Mouse (Mus musculus) hindbrain, embryonic 11.5 days (tissue): ENCODE measurements around the gene Lrrc8e. TPM values are rescaled to one million over a fixed set of nuclear protein-coding genes. Genes with fewer than 3 reads are reported as not detected.

Experiments
- ATAC-seq: fragments of 200-750 bp; cut with Nextera tagmentation; 2 replicates; pipeline ENCODE4 v1.8.0; 2017; ENCODE audit warnings: mild to moderate bottlenecking, moderate TSS enrichment, moderate library complexity; ENCODE audit not compliant: low FRiP score
- DNase-seq: peaks from one replicate; pipeline ENCODE4 v3.0.0-alpha.2; 2015; ENCODE audit warnings: low spot score
- H3K27ac ChIP-seq: fragments of 300-500 bp; sonication (generic); 2 replicates; pipeline ENCODE4 v1.5.1; 2014; ENCODE audit warnings: mild to moderate bottlenecking, low read depth, low read length
- H3K27me3 ChIP-seq: fragments of 300-500 bp; sonication (generic); 2 replicates; pipeline ENCODE4 v1.6.1; 2014; ENCODE audit warnings: mild to moderate bottlenecking, low read length, moderate library complexity, mixed read lengths; ENCODE audit not compliant: control insufficient read depth, insufficient read depth
- H3K36me3 ChIP-seq: fragments of 300-500 bp; sonication (generic); 2 replicates; pipeline ENCODE4 v1.6.1; 2014; ENCODE audit warnings: mild to moderate bottlenecking, low read length, moderate library complexity, mixed read lengths; ENCODE audit not compliant: control insufficient read depth, insufficient read depth
- H3K4me1 ChIP-seq: fragments of 300-500 bp; sonication (generic); replicated peaks from 2 replicates; pipeline ENCODE4 v1.6.1; 2014; ENCODE audit warnings: low read length, mixed read lengths; ENCODE audit not compliant: control insufficient read depth, insufficient read depth
- H3K4me2 ChIP-seq: fragments of 300-500 bp; sonication (generic); replicated peaks from 2 replicates; pipeline ENCODE4 v1.6.1; 2014; ENCODE audit warnings: mild to moderate bottlenecking, low read depth, low read length
- H3K4me3 ChIP-seq: fragments of 300-500 bp; sonication (generic); 2 replicates; pipeline ENCODE4 v1.5.1; 2014; ENCODE audit warnings: low read depth, low read length
- H3K9ac ChIP-seq: fragments of 300-500 bp; sonication (generic); 2 replicates; pipeline ENCODE4 v1.6.1; 2014; ENCODE audit warnings: low read depth, low read length
- H3K9me3 ChIP-seq: fragments of 300-500 bp; sonication (generic); 2 replicates; pipeline ENCODE4 v1.6.1; 2016; ENCODE audit warnings: low read length; ENCODE audit not compliant: control insufficient read depth
- WGBS: fragments of 180-500 bp; shearing (Covaris S2); extraction: QIAGEN DNeasy Blood & Tissue Kit; methylation state at CpG from one replicate; pipeline ENCODE4 v1.1.7; 2014; 5-methylcytosine and 5-hydroxymethylcytosine counted together
- polyA plus RNA-seq: library from polyadenylated mRNA; unstranded; fragments of >200 nt; fragmentation: Nextera tagmentation; extraction: Ambion mirVana; gene quantifications from 2 replicates; pipeline ENCODE4 v1.2.1, GENCODE M21; 2014

Lrrc8e gene
- polyA plus RNA-seq, 1 experiment from 2014 or later: 0.06 TPM

- ATAC-seq: no peak
- no peaks in the 10 kb centered on the region for H3K36me3 ChIP-seq
- H3K27ac ChIP-seq: no peak overlapping the region
- DNase-seq: no peak
- H3K27me3 ChIP-seq: peaks cover 18% of the 10 kb centered on the region
- H3K4me1 ChIP-seq: no peaks in the 10 kb centered on the region; the same call in 1 of the 2 replicates
- WGBS: 50% methylated on average over 2 of the region's 2 CpGs
- no peak overlapping the region for H3K9ac ChIP-seq
- no peak overlapping the region for H3K4me2 ChIP-seq
- no peak overlapping the region for H3K4me3 ChIP-seq
- no peaks in the 10 kb centered on the region for H3K9me3 ChIP-seq
Measured at GRCm38 (mm10) chr8:4201321-4201720, 25.3 kb upstream of the Lrrc8e start.

GRCm38 (mm10) chr8:4205246-4206123, 21.1 kb upstream of the Lrrc8e start:
- Histone ChIP-seq H3K36me3 (peaks cover 7% of the 10 kb centered on the region; the same call in 1 of the 2 replicates), H3K9me3 (no peaks in the 10 kb centered on the region), H3K27ac (no peak overlapping the region), H3K4me2 (no peak overlapping the region), H3K27me3 (peaks cover 28% of the 10 kb centered on the region), H3K9ac (no peak overlapping the region), H3K4me3 (no peak overlapping the region), H3K4me1 (no peaks in the 10 kb centered on the region; the same call in none of the 2 replicates)
- WGBS: 12% methylated on average over 38 of the region's 38 CpGs
- 0 out of 2 replicates have a peak, but pooled peaks have one; percentile 1 for ATAC-seq
- DNase-seq: no peak

GRCm38 (mm10) chr8:4206182-4207015, 20.2 kb upstream of the Lrrc8e start:
- H3K4me2 ChIP-seq: no peak overlapping the region
- peak overlapping the region; percentile 19; the same call in 1 of the 2 replicates for H3K9ac ChIP-seq
- H3K4me3 ChIP-seq: no peak overlapping the region
- 10% methylated on average over 40 of the region's 44 CpGs for WGBS
- H3K27ac ChIP-seq: no peak overlapping the region
- H3K36me3 ChIP-seq: peaks cover 7% of the 10 kb centered on the region; the same call in 1 of the 2 replicates
- H3K9me3 ChIP-seq: no peaks in the 10 kb centered on the region
- H3K4me1 ChIP-seq: no peaks in the 10 kb centered on the region; the same call in none of the 2 replicates
- ATAC-seq (0 out of 2 replicates have a peak, but pooled peaks have one; percentile 8), DNase-seq (peak; percentile 39)
- peaks cover 28% of the 10 kb centered on the region for H3K27me3 ChIP-seq

- H3K27me3 ChIP-seq: peaks cover 28% of the 10 kb centered on the region
- no peak for ATAC-seq
Measured at GRCm38 (mm10) chr8:4207016-4207350, 19.6 kb upstream of the Lrrc8e start.

GRCm38 (mm10) chr8:4211097-4211496, 15.5 kb upstream of the Lrrc8e start:
- no peak overlapping the region for H3K27ac ChIP-seq
- H3K9ac ChIP-seq: no peak overlapping the region
- no peaks in the 10 kb centered on the region for H3K9me3 ChIP-seq
- DNase-seq (no peak), ATAC-seq (no peak)
- H3K27me3 ChIP-seq: peaks cover 15% of the 10 kb centered on the region
- WGBS: 81% methylated on average over 6 of the region's 6 CpGs
- H3K4me3 ChIP-seq: no peak overlapping the region
- no peak overlapping the region for H3K4me2 ChIP-seq
- H3K36me3 ChIP-seq: peaks cover 7% of the 10 kb centered on the region; the same call in 1 of the 2 replicates
- H3K4me1 ChIP-seq: peaks cover 10% of the 10 kb centered on the region

More at GRCm38 (mm10) chr8:4207016-4207350, 19.6 kb upstream of the Lrrc8e start:
- 51% methylated on average over 2 of the region's 2 CpGs for WGBS
- Histone ChIP-seq H3K4me2 (no peak overlapping the region), H3K4me3 (no peak overlapping the region), H3K27ac (no peak overlapping the region), H3K36me3 (peaks cover 7% of the 10 kb centered on the region; the same call in 1 of the 2 replicates), H3K4me1 (no peaks in the 10 kb centered on the region; the same call in none of the 2 replicates), H3K9me3 (no peaks in the 10 kb centered on the region), H3K9ac (no peak overlapping the region)
- no peak for DNase-seq

GRCm38 (mm10) chr8:4212809-4213209, 13.8 kb upstream of the Lrrc8e start:
- 0% methylated on average over 24 of the region's 25 CpGs for WGBS
- peak overlapping the region; percentile 30 for H3K4me3 ChIP-seq
- DNase-seq (peak; percentile 38), ATAC-seq (no peak)
- H3K4me2 ChIP-seq: peak overlapping the region; percentile 78
- H3K27ac ChIP-seq: no peak overlapping the region
- H3K9me3 ChIP-seq: no peaks in the 10 kb centered on the region
- H3K4me1 ChIP-seq: peaks cover 10% of the 10 kb centered on the region
- peak overlapping the region; percentile 3 for H3K9ac ChIP-seq
- peaks cover 2% of the 10 kb centered on the region; the same call in 1 of the 2 replicates for H3K27me3 ChIP-seq
- peaks cover 7% of the 10 kb centered on the region; the same call in 1 of the 2 replicates for H3K36me3 ChIP-seq

DNA sequence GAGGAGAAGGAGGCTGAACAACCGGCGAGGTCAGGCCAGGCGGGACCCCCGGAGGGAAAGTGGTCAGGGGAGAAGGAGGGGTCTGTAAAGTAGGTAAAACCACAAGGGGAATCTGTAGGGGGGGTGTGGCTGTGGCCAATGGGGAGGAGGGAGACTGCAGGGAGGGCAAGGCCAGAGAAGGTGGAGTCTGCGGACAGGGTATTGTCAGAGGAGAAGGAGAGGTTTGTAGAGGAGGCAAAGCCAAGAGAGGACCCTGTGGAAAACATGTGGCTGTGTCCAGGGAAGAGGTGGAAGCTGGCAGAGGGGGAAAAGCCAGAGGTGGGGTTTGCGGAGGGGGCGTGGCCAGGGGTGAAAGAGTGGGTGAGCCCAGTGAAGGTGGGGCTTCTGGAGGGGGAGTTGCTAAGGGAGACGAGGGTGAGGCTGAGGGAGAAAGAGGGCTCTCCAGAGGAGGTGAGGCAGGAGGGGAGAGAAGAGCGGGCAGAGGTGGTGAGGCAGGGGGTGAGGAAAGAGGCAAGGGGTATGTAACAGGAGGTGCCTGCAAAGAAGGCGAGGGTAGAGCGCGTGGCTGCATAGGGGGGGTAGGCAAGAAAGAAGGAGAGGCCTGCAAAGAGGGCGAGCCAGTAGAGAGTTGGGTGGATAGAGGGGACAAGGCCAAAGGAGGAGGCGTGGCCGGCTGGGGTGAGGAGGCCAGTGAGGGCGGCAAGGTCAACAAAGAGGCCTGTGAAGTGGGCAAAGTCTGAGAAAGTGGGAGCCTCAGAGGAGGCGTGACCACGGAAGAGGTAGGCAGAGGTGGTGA, 13.2 kb upstream of the Lrrc8e start:
- Histone ChIP-seq H3K9me3 (no peaks in the 10 kb centered on the region), H3K9ac (peak overlapping the region; percentile 3), H3K4me3 (peak overlapping the region; percentile 30), H3K4me2 (peak overlapping the region; percentile 78), H3K36me3 (peaks cover 7% of the 10 kb centered on the region; the same call in 1 of the 2 replicates), H3K4me1 (peaks cover 10% of the 10 kb centered on the region), H3K27ac (no peak overlapping the region), H3K27me3 (peaks cover 2% of the 10 kb centered on the region; the same call in 1 of the 2 replicates)
- peak; percentile 47 for DNase-seq
- under 1% methylated on average over 17 of the region's 18 CpGs for WGBS
- peak; percentile 15 for ATAC-seq
